Mouse (Mus musculus): ENCODE data around the gene Dab1. TPM values are rescaled to one million over a fixed set of nuclear protein-coding genes. Genes with fewer than 3 reads are reported as not detected.

Gene Dab1
- polyA plus RNA-seq, 1 experiment from 2014 or later = 55.4 TPM

DNA sequence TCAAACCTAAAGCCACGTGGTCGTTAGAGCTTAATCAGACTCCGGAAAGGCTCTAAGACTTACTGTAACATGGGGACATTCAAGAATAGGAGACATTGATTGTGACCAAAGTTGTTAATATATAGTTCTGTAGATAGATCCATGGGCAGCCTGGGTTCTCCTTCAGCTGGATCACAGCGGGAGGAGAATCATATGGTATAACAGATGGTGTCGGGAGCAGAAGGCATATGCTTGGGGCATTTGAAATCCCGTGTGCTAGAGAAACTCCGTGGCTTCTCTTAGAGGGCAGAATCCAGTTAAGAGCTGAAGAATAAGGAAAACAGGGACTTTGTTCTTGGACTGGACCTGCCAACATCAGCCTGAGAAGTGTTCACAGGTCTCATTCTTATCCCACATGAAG lies 904.6 kb downstream of the Dab1 start:
- H3K9ac ChIP-seq (ENCODE audit: low read depth, low read length) = no peak overlapping the region
- 88% methylated on average over 7 of the region's 7 CpGs for WGBS
- H3K27ac ChIP-seq (ENCODE audit: low read depth, low read length) = no peak overlapping the region
- DNase-seq (ENCODE audit: low spot score) (no peak), ATAC-seq (ENCODE audit: low FRiP score) (no peak)
- H3K4me2 ChIP-seq (replicated peaks; ENCODE audit: low read depth, low read length) = no peak overlapping the region
- H3K4me3 ChIP-seq (ENCODE audit: low read depth, low read length) = no peak overlapping the region
- no peaks in the 10 kb centered on the region for H3K9me3 ChIP-seq (ENCODE audit: control insufficient read depth, low read length)
- no peaks in the 10 kb centered on the region for H3K27me3 ChIP-seq (ENCODE audit: control insufficient read depth, insufficient read depth, low read length)
- H3K4me1 ChIP-seq (replicated peaks; ENCODE audit: control insufficient read depth, insufficient read depth, low read length) = no peaks in the 10 kb centered on the region
- H3K36me3 ChIP-seq (ENCODE audit: control insufficient read depth, insufficient read depth, low read length) = no peaks in the 10 kb centered on the region

DNA sequence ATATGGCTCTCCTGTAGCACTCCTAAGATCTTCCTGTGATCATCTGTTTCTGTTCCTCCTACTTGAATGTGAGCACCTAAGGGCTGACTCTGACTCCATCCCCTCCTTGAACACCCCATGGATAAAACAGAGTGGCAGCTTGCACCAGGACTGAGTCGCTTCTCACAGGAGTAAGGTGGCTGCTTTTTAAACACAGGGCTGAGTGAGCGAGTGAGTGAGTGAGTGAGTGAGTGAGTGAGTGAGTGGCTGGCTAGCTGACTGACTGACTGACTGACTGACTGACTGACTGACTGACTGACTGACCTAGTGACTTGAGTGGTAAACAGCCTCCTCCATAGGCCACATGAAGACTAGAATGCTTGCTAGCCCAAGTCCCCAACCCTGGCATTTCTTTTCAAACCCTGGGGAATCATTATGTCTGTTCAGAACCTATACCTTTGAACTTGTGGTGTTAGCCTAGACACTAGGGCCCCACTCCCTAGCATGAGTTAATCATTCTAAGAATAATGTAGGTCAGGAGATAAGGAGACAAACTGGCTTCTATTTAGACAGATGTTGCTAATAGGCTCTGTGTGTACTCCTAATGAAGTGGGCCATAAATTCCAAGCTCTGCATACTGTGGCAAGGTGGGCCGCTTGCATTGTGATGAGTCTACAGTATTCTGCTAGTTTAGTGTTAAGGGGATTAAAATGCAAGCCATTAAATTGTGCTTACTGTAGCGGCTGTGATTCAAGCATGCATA lies 910.9 kb downstream of the Dab1 start:
- 94% methylated on average over 4 of the region's 4 CpGs for WGBS
- H3K4me2 ChIP-seq (replicated peaks; ENCODE audit: low read depth, low read length) = no peak overlapping the region
- no peak overlapping the region for H3K4me3 ChIP-seq (ENCODE audit: low read depth, low read length)
- no peak overlapping the region for H3K27ac ChIP-seq (ENCODE audit: low read depth, low read length)
- DNase-seq (ENCODE audit: low spot score) = no peak
- no peaks in the 10 kb centered on the region for H3K9me3 ChIP-seq (ENCODE audit: control insufficient read depth, low read length)
- H3K27me3 ChIP-seq (ENCODE audit: control insufficient read depth, insufficient read depth, low read length) = no peaks in the 10 kb centered on the region
- H3K4me1 ChIP-seq (replicated peaks; ENCODE audit: control insufficient read depth, insufficient read depth, low read length) = no peaks in the 10 kb centered on the region
- no peak for ATAC-seq (ENCODE audit: low FRiP score)
- no peaks in the 10 kb centered on the region for H3K36me3 ChIP-seq (ENCODE audit: control insufficient read depth, insufficient read depth, low read length)
- no peak overlapping the region for H3K9ac ChIP-seq (ENCODE audit: low read depth, low read length)

DNA sequence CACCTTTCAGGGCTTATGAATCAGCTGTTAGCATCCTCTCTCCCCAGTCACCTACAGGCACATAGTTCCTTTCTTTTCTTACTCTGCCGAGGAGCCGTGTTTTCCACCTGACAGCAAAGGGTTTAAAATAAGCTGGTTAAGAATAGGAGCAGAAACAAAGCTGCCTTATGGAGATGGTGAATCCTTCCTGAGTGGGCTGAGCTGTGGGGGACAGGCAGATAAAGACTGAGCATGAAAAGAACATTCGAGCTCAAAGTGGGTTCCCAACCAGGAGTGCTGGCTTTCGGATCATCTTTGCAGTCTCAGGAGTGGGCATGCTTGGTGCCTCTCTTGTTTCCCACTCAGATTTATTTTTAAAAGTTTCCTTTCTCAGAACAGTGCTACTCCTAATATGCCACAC lies 913.7 kb downstream of the Dab1 start:
- DNase-seq (ENCODE audit: low spot score) (no peak), ATAC-seq (ENCODE audit: low FRiP score) (no peak)
- Histone ChIP-seq H3K4me3 (ENCODE audit: low read depth, low read length) (no peak overlapping the region), H3K4me2 (replicated peaks; ENCODE audit: low read depth, low read length) (no peak overlapping the region), H3K9me3 (ENCODE audit: control insufficient read depth, low read length) (no peaks in the 10 kb centered on the region), H3K9ac (ENCODE audit: low read depth, low read length) (no peak overlapping the region), H3K27me3 (ENCODE audit: control insufficient read depth, insufficient read depth, low read length) (no peaks in the 10 kb centered on the region), H3K36me3 (ENCODE audit: control insufficient read depth, insufficient read depth, low read length) (no peaks in the 10 kb centered on the region), H3K4me1 (replicated peaks; ENCODE audit: control insufficient read depth, insufficient read depth, low read length) (no peaks in the 10 kb centered on the region), H3K27ac (ENCODE audit: low read depth, low read length) (no peak overlapping the region)
- 93% methylated on average over 4 of the region's 4 CpGs for WGBS

DNA sequence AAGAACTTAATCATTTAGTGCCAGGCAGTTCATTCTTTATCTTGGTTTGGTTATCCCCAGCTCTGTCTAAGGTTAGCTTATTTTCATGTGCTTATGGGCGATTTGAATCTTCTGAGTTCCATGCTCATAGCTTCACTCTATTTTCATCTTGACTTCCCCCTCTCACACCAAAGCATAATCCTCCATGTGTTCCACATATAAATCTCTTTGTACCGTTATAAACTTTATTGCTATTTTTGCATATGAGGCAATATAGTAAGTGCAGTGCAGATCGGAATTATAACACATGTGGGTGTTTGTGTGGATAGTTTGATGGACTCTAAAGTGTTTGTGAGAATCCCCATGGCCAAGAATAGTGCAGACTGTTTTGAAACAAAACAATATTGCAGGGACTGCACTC lies 919.3 kb downstream of the Dab1 start:
- Histone ChIP-seq H3K9ac (ENCODE audit: low read depth, low read length) (no peak overlapping the region), H3K4me3 (ENCODE audit: low read depth, low read length) (no peak overlapping the region), H3K4me2 (replicated peaks; ENCODE audit: low read depth, low read length) (no peak overlapping the region), H3K9me3 (ENCODE audit: control insufficient read depth, low read length) (no peaks in the 10 kb centered on the region), H3K27ac (ENCODE audit: low read depth, low read length) (no peak overlapping the region), H3K36me3 (ENCODE audit: control insufficient read depth, insufficient read depth, low read length) (no peaks in the 10 kb centered on the region), H3K4me1 (replicated peaks; ENCODE audit: control insufficient read depth, insufficient read depth, low read length) (no peaks in the 10 kb centered on the region), H3K27me3 (ENCODE audit: control insufficient read depth, insufficient read depth, low read length) (no peaks in the 10 kb centered on the region)
- 91% methylated on average over 3 of the region's 3 CpGs for WGBS
- ATAC-seq (ENCODE audit: low FRiP score) (no peak), DNase-seq (ENCODE audit: low spot score) (no peak)

DNA sequence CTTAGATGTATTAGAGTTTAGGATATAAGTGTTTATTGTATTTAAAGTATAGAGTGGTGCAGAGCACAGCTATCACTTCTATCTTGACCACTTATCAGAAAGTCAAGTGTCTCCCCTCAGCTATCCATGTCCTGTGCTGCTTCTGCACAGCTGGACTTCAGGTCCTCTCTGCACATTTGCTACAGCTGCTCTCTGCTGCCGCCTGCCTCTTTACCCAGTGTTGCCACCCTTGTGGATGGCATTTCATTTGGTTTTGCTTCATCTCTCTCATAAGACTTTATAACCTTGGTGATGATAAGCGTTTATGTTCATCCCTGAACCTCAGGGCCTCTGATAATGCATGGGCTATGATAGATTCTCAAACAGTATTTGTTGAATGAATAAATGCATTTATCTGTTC lies 919.9 kb downstream of the Dab1 start:
- no peak overlapping the region for H3K9ac ChIP-seq (ENCODE audit: low read depth, low read length)
- 69% methylated on average over 2 of the region's 2 CpGs for WGBS
- ATAC-seq (ENCODE audit: low FRiP score) (no peak), DNase-seq (ENCODE audit: low spot score) (no peak)
- no peak overlapping the region for H3K4me2 ChIP-seq (replicated peaks; ENCODE audit: low read depth, low read length)
- no peaks in the 10 kb centered on the region for H3K9me3 ChIP-seq (ENCODE audit: control insufficient read depth, low read length)
- no peaks in the 10 kb centered on the region for H3K36me3 ChIP-seq (ENCODE audit: control insufficient read depth, insufficient read depth, low read length)
- no peaks in the 10 kb centered on the region for H3K27me3 ChIP-seq (ENCODE audit: control insufficient read depth, insufficient read depth, low read length)
- H3K4me1 ChIP-seq (replicated peaks; ENCODE audit: control insufficient read depth, insufficient read depth, low read length) = no peaks in the 10 kb centered on the region
- no peak overlapping the region for H3K27ac ChIP-seq (ENCODE audit: low read depth, low read length)
- no peak overlapping the region for H3K4me3 ChIP-seq (ENCODE audit: low read depth, low read length)

DNA sequence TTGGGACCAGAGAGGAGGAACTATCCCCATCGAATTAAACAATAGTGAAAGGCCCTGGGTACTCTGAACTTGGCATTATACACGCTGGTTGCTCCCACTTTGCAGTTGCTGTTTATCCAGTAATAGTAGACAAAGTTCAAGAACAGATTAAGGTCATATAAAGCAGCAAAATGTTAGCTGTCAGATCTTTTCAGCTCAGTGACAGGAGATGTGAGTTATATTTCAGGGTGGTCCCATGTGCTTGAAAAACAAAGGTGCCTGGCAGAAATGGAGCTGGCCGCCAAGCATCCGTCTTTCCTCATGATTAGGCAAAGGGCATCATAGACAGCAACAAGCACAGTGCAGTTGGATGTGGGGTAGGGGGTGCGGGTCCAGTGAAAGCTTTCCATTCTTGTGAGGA lies 927.9 kb downstream of the Dab1 start:
- DNase-seq (ENCODE audit: low spot score) = no peak
- Histone ChIP-seq H3K27me3 (ENCODE audit: control insufficient read depth, insufficient read depth, low read length) (no peaks in the 10 kb centered on the region), H3K4me1 (replicated peaks; ENCODE audit: control insufficient read depth, insufficient read depth, low read length) (no peaks in the 10 kb centered on the region), H3K4me3 (ENCODE audit: low read depth, low read length) (no peak overlapping the region), H3K4me2 (replicated peaks; ENCODE audit: low read depth, low read length) (no peak overlapping the region), H3K9ac (ENCODE audit: low read depth, low read length) (no peak overlapping the region), H3K9me3 (ENCODE audit: control insufficient read depth, low read length) (no peaks in the 10 kb centered on the region), H3K27ac (ENCODE audit: low read depth, low read length) (no peak overlapping the region), H3K36me3 (ENCODE audit: control insufficient read depth, insufficient read depth, low read length) (no peaks in the 10 kb centered on the region)
- no peak for ATAC-seq (ENCODE audit: low FRiP score)
- 83% methylated on average over 5 of the region's 5 CpGs for WGBS

DNA sequence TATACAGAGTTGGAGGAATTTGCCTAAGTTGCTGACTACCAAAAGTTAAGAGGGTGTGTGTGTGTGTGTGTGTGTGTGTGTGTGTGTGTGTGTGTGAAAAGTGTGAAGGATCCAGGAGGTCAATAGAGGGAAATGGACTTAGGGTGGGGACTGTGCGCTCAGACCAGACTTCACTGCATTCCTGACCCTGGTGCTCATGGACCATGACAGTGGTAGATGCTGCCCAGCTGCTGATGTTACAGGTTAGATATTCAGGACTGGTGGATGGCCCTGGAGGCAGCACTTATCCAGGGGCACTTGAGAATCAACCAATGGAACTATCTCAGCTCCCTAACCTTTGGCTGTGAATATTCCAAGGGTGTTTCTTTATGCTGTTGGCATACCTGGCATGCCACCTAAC lies 929.1 kb downstream of the Dab1 start:
- WGBS = 91% methylated on average over 1 of the region's 1 CpGs

DNA sequence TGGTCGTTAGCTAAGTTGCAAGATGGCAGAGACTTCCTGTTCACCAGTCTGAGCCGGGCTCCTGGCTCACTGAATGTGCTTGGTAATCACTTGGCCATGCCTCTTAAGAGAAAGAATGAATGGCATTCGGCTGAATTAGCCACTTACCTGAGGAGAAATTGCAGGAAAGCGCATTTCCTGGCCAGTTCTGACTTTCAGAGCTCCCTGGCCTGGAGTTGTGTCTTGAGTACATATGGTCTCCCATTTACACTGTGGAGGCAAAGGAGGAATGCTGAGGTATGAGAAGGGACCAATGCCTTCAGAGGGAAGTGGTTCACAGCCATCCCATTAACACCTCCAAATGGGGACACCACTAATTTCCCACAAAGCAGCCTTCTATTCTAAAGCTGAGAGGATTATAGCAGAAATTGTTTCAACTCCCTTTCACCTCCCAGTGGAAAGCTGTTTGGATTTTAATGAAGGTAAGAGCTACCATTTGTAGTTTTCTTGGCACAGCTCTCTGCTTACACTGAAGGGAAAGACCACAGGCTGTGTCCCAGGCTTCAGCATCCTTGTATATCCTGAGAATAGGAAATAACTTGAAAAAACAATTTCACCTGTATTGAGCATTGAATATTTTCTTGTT lies 931.5 kb downstream of the Dab1 start:
- ATAC-seq (ENCODE audit: low FRiP score) (no peak), DNase-seq (ENCODE audit: low spot score) (no peak)
- H3K4me2 ChIP-seq (replicated peaks; ENCODE audit: low read depth, low read length) = no peak overlapping the region
- no peak overlapping the region for H3K27ac ChIP-seq (ENCODE audit: low read depth, low read length)
- no peaks in the 10 kb centered on the region for H3K27me3 ChIP-seq (ENCODE audit: control insufficient read depth, insufficient read depth, low read length)
- H3K9me3 ChIP-seq (ENCODE audit: control insufficient read depth, low read length) = no peaks in the 10 kb centered on the region
- 78% methylated on average over 4 of the region's 4 CpGs for WGBS
- H3K36me3 ChIP-seq (ENCODE audit: control insufficient read depth, insufficient read depth, low read length) = no peaks in the 10 kb centered on the region
- H3K4me3 ChIP-seq (ENCODE audit: low read depth, low read length) = no peak overlapping the region
- H3K9ac ChIP-seq (ENCODE audit: low read depth, low read length) = no peak overlapping the region
- no peaks in the 10 kb centered on the region for H3K4me1 ChIP-seq (replicated peaks; ENCODE audit: control insufficient read depth, insufficient read depth, low read length)

More for the DNA sequence above, 929.1 kb downstream of the Dab1 start:
- H3K27ac ChIP-seq (ENCODE audit: low read depth, low read length) = no peak overlapping the region
- no peaks in the 10 kb centered on the region for H3K27me3 ChIP-seq (ENCODE audit: control insufficient read depth, insufficient read depth, low read length)
- DNase-seq (ENCODE audit: low spot score) (no peak), ATAC-seq (ENCODE audit: low FRiP score) (no peak)
- no peak overlapping the region for H3K9ac ChIP-seq (ENCODE audit: low read depth, low read length)
- H3K4me1 ChIP-seq (replicated peaks; ENCODE audit: control insufficient read depth, insufficient read depth, low read length) = no peaks in the 10 kb centered on the region
- H3K9me3 ChIP-seq (ENCODE audit: control insufficient read depth, low read length) = no peaks in the 10 kb centered on the region
- no peak overlapping the region for H3K4me3 ChIP-seq (ENCODE audit: low read depth, low read length)
- H3K36me3 ChIP-seq (ENCODE audit: control insufficient read depth, insufficient read depth, low read length) = no peaks in the 10 kb centered on the region
- H3K4me2 ChIP-seq (replicated peaks; ENCODE audit: low read depth, low read length) = no peak overlapping the region

DNA sequence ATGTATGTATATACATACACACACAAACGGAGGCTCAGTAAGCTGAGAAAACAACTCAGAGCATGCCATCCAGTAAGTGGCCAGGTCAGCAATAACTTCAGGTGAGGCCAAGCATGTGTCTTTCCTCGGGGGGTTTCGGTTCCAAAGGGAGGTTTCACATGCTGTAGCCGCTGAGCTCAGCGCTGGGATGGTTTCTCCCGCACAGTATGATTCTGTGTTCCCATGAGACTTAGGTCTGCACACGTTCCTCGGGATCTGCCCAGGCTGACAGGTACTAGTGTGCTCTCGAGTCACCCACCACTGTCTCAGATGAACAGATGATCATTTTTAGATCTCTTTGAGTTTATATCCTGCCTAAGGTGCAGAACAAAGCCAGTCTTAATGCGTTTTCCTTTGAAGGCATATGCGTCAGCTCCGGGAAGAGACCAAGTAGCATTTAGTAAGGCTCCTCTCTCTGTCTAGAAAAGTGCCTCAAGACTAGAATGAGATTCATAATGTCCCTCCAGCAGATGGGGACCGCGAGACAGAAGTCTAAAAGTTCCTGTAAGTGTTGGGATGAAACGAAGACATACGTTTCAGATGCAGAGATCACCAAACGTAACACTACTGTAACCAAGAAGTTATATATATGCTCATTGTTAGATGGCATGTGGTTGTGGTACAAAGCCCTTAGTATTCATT lies 932.4 kb downstream of the Dab1 start:
- 91% methylated on average over 17 of the region's 17 CpGs for WGBS
- no peak overlapping the region for H3K9ac ChIP-seq (ENCODE audit: low read depth, low read length)
- no peaks in the 10 kb centered on the region for H3K9me3 ChIP-seq (ENCODE audit: control insufficient read depth, low read length)
- no peak overlapping the region for H3K27ac ChIP-seq (ENCODE audit: low read depth, low read length)
- no peak overlapping the region for H3K4me2 ChIP-seq (replicated peaks; ENCODE audit: low read depth, low read length)
- no peak overlapping the region for H3K4me3 ChIP-seq (ENCODE audit: low read depth, low read length)
- no peak for DNase-seq (ENCODE audit: low spot score)
- no peak for ATAC-seq (ENCODE audit: low FRiP score)
- H3K36me3 ChIP-seq (ENCODE audit: control insufficient read depth, insufficient read depth, low read length) = no peaks in the 10 kb centered on the region
- no peaks in the 10 kb centered on the region for H3K27me3 ChIP-seq (ENCODE audit: control insufficient read depth, insufficient read depth, low read length)
- H3K4me1 ChIP-seq (replicated peaks; ENCODE audit: control insufficient read depth, insufficient read depth, low read length) = no peaks in the 10 kb centered on the region

Measured in hindbrain, embryonic 11.5 days (tissue).